Mouse (Mus musculus) B cell, adult (primary cell): ENCODE data around the gene Slc9a4. TPM values are rescaled to one million over a fixed set of nuclear protein-coding genes. Genes with fewer than 3 reads are reported as not detected.

Experiments used
- total RNA-seq: library from RNA; stranded (reverse); gene quantifications from 4 replicates; pipeline ENCODE4 v1.2.4, GENCODE M21; 2023; ENCODE audit not compliant: inconsistent age

Slc9a4 gene
- not detected in 4 replicates for total RNA-seq

GRCm38 (mm10) chr1:40579784-40580183, at the start of gene Slc9a4:
TSS of gene Slc9a4 (plus strand) at chr1:40580081.

Other genes with a start within 250 kb of the Slc9a4 start
- gene Il1rl1, start 150.5 kb upstream of the Slc9a4 start, total RNA-seq: 0.16 to 1.2 TPM in 2 of 4 replicates, not detected in the others
- gene Il18r1, start 114.5 kb upstream of the Slc9a4 start, total RNA-seq: 1.1 to 2.6 TPM (median 1.5 TPM) in 4 replicates
- gene Il18rap, start 64.7 kb upstream of the Slc9a4 start, total RNA-seq: 0.19 to 1.0 TPM (median 0.33 TPM) in 3 of 4 replicates, not detected in the other
- gene Slc9a2, start 100.5 kb downstream of the Slc9a4 start, total RNA-seq: not detected in 4 replicates
- 1.1 to 1.4 TPM (median 1.2 TPM) in 4 replicates for gene Mfsd9, start 210.6 kb downstream of the Slc9a4 start, total RNA-seq
- not detected in 4 replicates for gene Tmem182, start 225.5 kb downstream of the Slc9a4 start, total RNA-seq